Mouse (Mus musculus) lung, adult 2 months (tissue): ENCODE measurements around the gene Myo1g. TPM values are rescaled to one million over a fixed set of nuclear protein-coding genes. Genes with fewer than 3 reads are reported as not detected.

Experiments used
- DNase-seq: peaks from one replicate; pipeline ENCODE4 v3.0.0; 2022
- H3K4me1 ChIP-seq: fragments of 200-500 bp; 2 replicates; pipeline ENCODE4 v1.6.1; 2011; ENCODE audit warnings: low read length; ENCODE audit not compliant: control insufficient read depth, insufficient read depth
- H3K4me3 ChIP-seq: fragments of 200-500 bp; replicated peaks from 2 replicates; pipeline ENCODE3; 2011; ENCODE audit warnings: low read depth, mild to moderate bottlenecking, control low read depth, low read length; ENCODE audit errors: extremely low read depth
- CTCF ChIP-seq: fragments of 200-500 bp; IDR thresholded peaks from 2 replicates; pipeline ENCODE4 v1.5.1; 2011; ENCODE audit warnings: mild to moderate bottlenecking, low read length, control low read depth; ENCODE audit not compliant: insufficient read depth
- POLR2A ChIP-seq: fragments of 200-500 bp; IDR thresholded peaks from 2 replicates; pipeline ENCODE4 v1.6.1; 2011; ENCODE audit warnings: low read depth, mild to moderate bottlenecking, control low read depth, low read length, borderline replicate concordance; ENCODE audit errors: extremely low read depth
- WGBS: fragments of 180-500 bp; shearing (Covaris S2); methylation state at CpG from one replicate; pipeline ENCODE4 v1.1.7; 2018; 5-methylcytosine and 5-hydroxymethylcytosine counted together
- polyA plus RNA-seq: library from polyadenylated mRNA; depleted of rRNA; stranded (reverse); fragments of >200 nt; gene quantifications from 2 replicates; pipeline ENCODE4 v1.2.3, GENCODE M21; 2012

The Myo1g gene
- polyA plus RNA-seq, 1 experiment, result 52.3 TPM

GRCm38 (mm10) chr11:6559996-6560395 is 39.2 kb upstream of the Myo1g start:
- TF ChIP-seq POLR2A, result no peak
- no peak for TF ChIP-seq CTCF
- Histone ChIP-seq H3K4me1 (peaks cover 16% of the 10 kb centered on the region), H3K4me3 (no peak overlapping the region)
- DNase-seq, result no peak
- WGBS, result 88% methylated on average over 2 of the region's 2 CpGs

GRCm38 (mm10) chr11:6558234-6558633 is 37.5 kb upstream of the Myo1g start:
- DNase-seq, result no peak
- H3K4me1 ChIP-seq, result peaks cover 23% of the 10 kb centered on the region
- 62% methylated on average over 3 of the region's 3 CpGs for whole genome bisulfite sequencing
- no peak for TF ChIP-seq POLR2A
- TF ChIP-seq CTCF, result no peak
- no peak overlapping the region for H3K4me3 ChIP-seq

GRCm38 (mm10) chr11:6550201-6550600 is 29.4 kb upstream of the Myo1g start:
- Histone ChIP-seq H3K4me1 (peaks cover 18% of the 10 kb centered on the region), H3K4me3 (no peak overlapping the region)
- DNase-seq, result no peak
- TF ChIP-seq POLR2A (no peak), CTCF (no peak)
- WGBS, result 74% methylated on average over 3 of the region's 3 CpGs

DNA sequence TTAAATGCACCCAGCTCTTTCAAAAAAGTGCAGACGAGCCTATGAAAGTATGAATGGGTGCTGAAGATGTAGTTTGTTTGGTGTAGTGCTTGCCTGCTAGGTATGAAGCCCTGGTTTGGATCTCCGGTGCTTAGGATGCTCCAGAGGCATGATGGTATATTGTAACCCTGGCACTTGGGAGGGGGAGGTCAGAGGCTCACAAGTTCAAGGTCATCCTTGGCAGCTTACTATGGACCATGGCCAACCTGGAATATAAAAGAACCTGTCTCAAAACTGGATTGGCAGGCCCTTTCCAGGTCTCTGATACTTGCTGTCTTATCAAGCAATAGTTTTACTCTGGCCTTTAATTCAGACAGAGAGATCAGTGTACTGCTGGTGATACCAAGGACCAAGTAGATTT is 29.0 kb upstream of the Myo1g start:
- 86% methylated on average over 2 of the region's 2 CpGs for WGBS
- DNase-seq, result no peak
- TF ChIP-seq CTCF (no peak), POLR2A (no peak)

DNA sequence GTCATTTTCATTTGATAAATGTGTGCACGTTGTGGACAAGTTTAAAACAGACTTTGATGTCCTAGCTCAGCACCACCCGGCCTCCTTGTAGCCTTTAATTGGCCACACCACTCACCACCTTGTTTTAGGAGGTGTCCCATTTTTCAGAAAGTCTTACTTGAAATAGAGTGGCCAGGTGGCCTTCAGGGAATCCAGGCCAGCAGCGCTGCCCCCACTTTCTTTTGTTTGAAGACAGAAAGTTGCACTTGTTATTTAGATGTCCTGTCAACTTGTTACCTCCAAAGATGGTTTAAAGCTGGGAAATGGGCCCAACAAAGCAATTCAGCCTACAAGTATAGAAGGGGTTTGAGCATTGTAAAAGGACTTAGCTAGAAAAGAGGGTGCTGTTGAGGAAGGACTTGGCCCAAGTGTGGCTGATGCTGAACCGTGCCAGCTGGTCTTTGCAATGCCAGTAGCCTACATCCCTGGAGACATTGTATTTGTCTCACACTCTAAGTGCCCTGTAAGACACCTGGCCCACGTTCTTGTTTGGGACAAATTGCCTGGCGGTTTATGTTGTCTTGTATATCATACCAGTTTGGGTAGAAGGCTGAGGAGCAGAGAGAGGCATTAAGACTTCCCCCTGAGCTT is 27.0 kb upstream of the Myo1g start:
- peaks cover 10% of the 10 kb centered on the region for H3K4me1 ChIP-seq
- H3K4me3 ChIP-seq, result peak overlapping the region; percentile 95
- 14% methylated on average over 6 of the region's 6 CpGs for WGBS

More for the DNA sequence above, 29.0 kb upstream of the Myo1g start:
- peaks cover 16% of the 10 kb centered on the region for H3K4me1 ChIP-seq
- no peak overlapping the region for H3K4me3 ChIP-seq

DNA sequence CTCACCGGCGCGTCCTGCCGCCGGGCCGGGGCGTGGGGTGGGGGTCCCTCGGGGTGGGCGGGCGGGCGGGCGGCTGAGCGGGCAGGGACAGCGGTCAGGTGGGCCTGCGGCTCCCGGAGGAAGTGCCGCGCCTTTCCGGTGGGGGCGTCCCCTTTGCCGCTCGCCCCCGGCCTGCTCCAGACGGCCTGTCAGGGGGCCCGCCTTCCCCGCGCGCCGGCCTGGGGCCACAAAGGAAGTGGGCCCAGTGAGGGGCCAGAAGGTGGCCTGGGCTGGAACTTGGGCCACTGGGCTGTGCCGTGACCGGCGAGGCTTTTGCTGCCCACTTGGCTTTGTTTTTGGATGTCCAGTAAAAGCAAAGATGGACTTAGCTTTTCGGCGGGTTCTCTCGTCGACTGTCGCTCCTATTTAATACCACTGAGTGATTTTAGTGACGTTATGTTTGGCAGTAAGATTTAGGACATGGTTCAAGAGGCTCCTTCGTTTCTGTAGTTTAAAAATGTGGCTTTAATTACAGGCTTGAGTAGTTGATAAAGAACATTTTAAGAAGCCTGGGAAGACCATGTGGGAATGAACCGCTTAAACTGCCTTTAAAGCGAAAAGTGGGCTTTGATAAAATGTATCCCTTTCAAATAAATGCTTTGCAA is 26.4 kb upstream of the Myo1g start:
- Histone ChIP-seq H3K4me3 (peak overlapping the region; percentile 95), H3K4me1 (peaks cover 10% of the 10 kb centered on the region)
- WGBS, result 1% methylated on average over 39 of the region's 41 CpGs
- TF ChIP-seq CTCF (no peak), POLR2A (peak; percentile 50; the same call in 1 of the 2 replicates)
- DNase-seq, result peak; percentile 71

More for the DNA sequence above, 27.0 kb upstream of the Myo1g start:
- TF ChIP-seq POLR2A, result no peak
- no peak for TF ChIP-seq CTCF
- DNase-seq, result no peak

DNA sequence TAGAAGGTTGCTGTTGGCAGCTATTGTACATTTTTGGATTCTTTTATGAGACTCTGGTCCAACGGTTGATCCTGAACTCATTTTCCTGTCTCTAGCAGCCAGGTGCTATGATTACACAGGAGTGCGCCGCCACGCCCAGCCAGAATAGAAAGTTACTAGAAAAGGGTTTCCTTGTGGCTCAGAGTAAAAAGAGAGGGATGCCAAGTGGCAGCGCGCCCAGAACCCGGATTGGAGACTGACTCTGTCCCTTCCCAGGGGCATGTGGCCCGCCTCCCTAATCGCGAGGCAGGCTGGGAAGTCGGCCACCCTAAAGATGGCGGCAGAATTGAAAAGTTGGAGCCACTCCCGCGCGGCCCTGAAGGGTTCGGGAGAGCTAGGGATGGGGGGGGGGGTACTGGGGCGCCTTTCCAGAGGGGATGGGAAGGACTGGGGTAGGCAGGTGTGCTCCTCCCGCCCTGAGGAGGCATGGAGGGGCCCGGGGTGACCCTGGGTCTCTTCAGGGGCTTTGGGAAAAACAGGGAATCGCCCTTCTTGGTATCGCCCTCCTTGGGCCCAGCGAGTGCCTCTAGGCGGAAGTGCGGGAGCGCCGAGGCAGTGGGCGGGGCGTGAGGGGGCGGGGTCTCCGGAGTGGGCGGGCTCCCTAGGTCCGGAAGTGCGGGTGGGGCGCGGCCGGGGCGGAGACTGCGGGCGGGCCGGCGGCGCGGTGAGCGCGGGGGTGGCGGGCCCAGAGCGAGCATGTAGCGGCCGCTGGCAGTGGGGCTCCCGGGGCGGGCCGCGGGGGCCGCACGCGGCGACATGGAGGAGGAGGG is 25.6 kb upstream of the Myo1g start, which contains the start of gene Ccm2:
Ccm2 (plus strand) TSS at position 683 of the 809 bp plus-strand sequence.
- peak; percentile 95 for DNase-seq
- Histone ChIP-seq H3K4me3 (peak within 1 kb of the TSS; percentile 95), H3K4me1 (peaks cover 10% of the 10 kb centered on the region)
- WGBS, result 1% methylated on average over 45 of the region's 57 CpGs
- no peak for TF ChIP-seq CTCF
- TF ChIP-seq POLR2A, result peak; percentile 93

- TF ChIP-seq CTCF (no peak), POLR2A (no peak)
- Histone ChIP-seq H3K4me3 (peak overlapping the region; percentile 51), H3K4me1 (peaks cover 10% of the 10 kb centered on the region)
- WGBS, result 21% methylated on average over 3 of the region's 3 CpGs
- DNase-seq, result no peak
Observed at GRCm38 (mm10) chr11:6545857-6546192, 25.1 kb upstream of the Myo1g start.

GRCm38 (mm10) chr11:6545186-6545856 is 24.6 kb upstream of the Myo1g start:
- H3K4me1 ChIP-seq, result peaks cover 10% of the 10 kb centered on the region
- no peak for DNase-seq
- WGBS, result 95% methylated on average over 4 of the region's 4 CpGs
- H3K4me3 ChIP-seq, result no peak overlapping the region
- TF ChIP-seq CTCF, result no peak
- TF ChIP-seq POLR2A, result no peak
